In the genomic region with DNA sequence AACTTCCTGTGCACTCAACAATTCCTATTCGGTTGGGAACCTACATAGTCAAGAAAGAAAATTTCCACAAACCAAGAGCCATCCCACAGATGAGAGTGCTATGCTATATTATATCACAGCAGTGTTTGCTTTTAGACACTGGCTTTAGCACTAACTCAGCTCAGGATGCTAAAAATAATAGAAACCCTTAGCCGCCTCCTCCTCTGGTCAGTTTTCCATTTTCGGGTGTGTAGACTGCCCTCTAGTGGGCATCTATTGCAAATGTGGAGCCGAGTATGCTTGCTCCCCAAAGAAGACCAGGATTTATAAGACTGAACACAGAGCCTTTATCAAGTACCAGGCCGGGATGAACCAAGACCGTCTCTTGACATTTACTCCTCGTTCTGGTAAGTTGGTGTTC, we compare ENCODE assay signal across 8 mouse cellular contexts.
DNase-seq lines count a peak whose midpoint lies in the region; ATAC-seq and TF ChIP-seq lines count a peak whose summit lies in the region.

No protein-coding gene starts in this region.

- TF ChIP-seq CTCF in gastrocnemius, adult 2 months (IDR thresholded peaks at IDR 0.05) = peak; percentile 73
- TF ChIP-seq CTCF in brain, embryonic 14.5 days (IDR thresholded peaks at IDR 0.05; ENCODE audit: borderline replicate concordance, extremely low read depth, insufficient read depth, insufficient read length) = peak; percentile 81; the same call in 1 of the 2 replicates
- peak; percentile 74 for TF ChIP-seq CTCF in lung, postnatal 0 days (IDR thresholded peaks at IDR 0.05)

- H3K4me1 ChIP-seq in forebrain, embryonic 15.5 days = no peaks in the 10 kb centered on the region
- H3K4me1 ChIP-seq in lung, postnatal 0 days (ENCODE audit: insufficient read depth, low read depth, low read length) = no peaks in the 10 kb centered on the region

- no peak for TF ChIP-seq EP300 in lung, postnatal 0 days (IDR thresholded peaks at IDR 0.05)

- WGBS in forebrain, embryonic 15.5 days = 32% methylated on average over 7 of the region's 7 CpGs
- 31% methylated on average over 7 of the region's 7 CpGs for WGBS in lung, postnatal 0 days

- intact Hi-C loops in gastrocnemius, adult 2 months (cut with DNase I) = no loop called here

- no peaks in the 10 kb centered on the region for H3K36me3 ChIP-seq in forebrain, embryonic 15.5 days
- H3K36me3 ChIP-seq in lung, postnatal 0 days (ENCODE audit: insufficient read depth, low read length) = no peaks in the 10 kb centered on the region

- no peak for TF ChIP-seq POLR2A in brain, embryonic 14.5 days (IDR thresholded peaks at IDR 0.05; ENCODE audit: borderline replicate concordance, extremely low read depth, insufficient read depth, insufficient read length, poor library complexity, severe bottlenecking)

- H3K27ac ChIP-seq in gastrocnemius, adult 2 months = no peak overlapping the region
- H3K27ac ChIP-seq in forebrain, embryonic 15.5 days (replicated peaks) = no peak overlapping the region
- no peak overlapping the region for H3K27ac ChIP-seq in lung, postnatal 0 days (ENCODE audit: low read length)

- DNase-seq in gastrocnemius, adult 2 months = peak; percentile 37
- no peak for DNase-seq in gastrocnemius, postnatal 25 days
- DNase-seq in brain, embryonic 14.5 days (ENCODE audit: low read depth) = peak; percentile 82
- peak; percentile 25 for DNase-seq in kidney, postnatal 14 days
- peak; percentile 75 for DNase-seq in lung, postnatal 0 days (ENCODE audit: low spot score)
- peak; percentile 44 to 66 for DNase-seq in right cerebral cortex, postnatal 10 days (ENCODE audit: low spot score in 2 of 2)

- no peak overlapping the region for H3K4me2 ChIP-seq in forebrain, embryonic 15.5 days (replicated peaks)
- no peak overlapping the region for H3K4me2 ChIP-seq in lung, postnatal 0 days (replicated peaks; ENCODE audit: low read depth, low read length)

- H3K27me3 ChIP-seq in forebrain, embryonic 15.5 days = no peaks in the 10 kb centered on the region
- no peaks in the 10 kb centered on the region for H3K27me3 ChIP-seq in lung, postnatal 0 days (replicated peaks; ENCODE audit: insufficient read depth, low read length)

- no peak overlapping the region for H3K9ac ChIP-seq in forebrain, embryonic 15.5 days (replicated peaks)
- no peak overlapping the region for H3K9ac ChIP-seq in lung, postnatal 0 days (replicated peaks; ENCODE audit: low read depth)

- peak; percentile 63 for ATAC-seq in forebrain, embryonic 15.5 days (replicated peaks)
- no peak for ATAC-seq in lung, postnatal 0 days
- ATAC-seq in megakaryocyte, adult 5-6 weeks (ENCODE audit: poor library complexity, severe bottlenecking) = no peak

- no peak overlapping the region for H3K4me3 ChIP-seq in gastrocnemius, adult 2 months
- H3K4me3 ChIP-seq in forebrain, embryonic 15.5 days = no peak overlapping the region
- no peak overlapping the region for H3K4me3 ChIP-seq in lung, postnatal 0 days (ENCODE audit: low read depth, low read length)

- no peaks in the 10 kb centered on the region for H3K9me3 ChIP-seq in forebrain, embryonic 15.5 days
- no peaks in the 10 kb centered on the region for H3K9me3 ChIP-seq in lung, postnatal 0 days (ENCODE audit: low read length)
